Mouse (Mus musculus) embryonic fibroblast, embryonic 13.5 days (primary cell): ENCODE results near the gene Stradb. TPM values are rescaled to one million over a fixed set of nuclear protein-coding genes. Genes with fewer than 3 reads are reported as not detected.

Experiments
- H3K27ac ChIP-seq: 2 replicates; pipeline ENCODE4 v1.5.1; 2012; ENCODE audit warnings: low read length, control low read depth, inconsistent platforms; ENCODE audit not compliant: insufficient read depth
- H3K4me1 ChIP-seq: 2 replicates; pipeline ENCODE4 v1.6.1; 2011; ENCODE audit warnings: low read length; ENCODE audit not compliant: control insufficient read depth, insufficient read depth
- H3K4me3 ChIP-seq: 2 replicates; pipeline ENCODE4 v1.5.1; 2011; ENCODE audit warnings: mild to moderate bottlenecking, control low read depth, low read length; ENCODE audit not compliant: insufficient read depth
- CTCF ChIP-seq: IDR thresholded peaks from 2 replicates; pipeline ENCODE4 v1.5.1; 2011; ENCODE audit warnings: mild to moderate bottlenecking, control low read depth, low read length, moderate library complexity, borderline replicate concordance; ENCODE audit not compliant: insufficient read depth
- POLR2A ChIP-seq: IDR thresholded peaks from 2 replicates; pipeline ENCODE4 v1.6.1; 2011; ENCODE audit warnings: low read depth, mild to moderate bottlenecking, control low read depth, low read length, moderate library complexity
- polyA plus RNA-seq: library from polyadenylated mRNA; stranded (reverse); fragments of >200 nt; gene quantifications from 2 replicates; pipeline ENCODE4 v1.2.4, GENCODE M21; 2011; ENCODE audit warnings: low read depth; ENCODE audit not compliant: missing spikeins, insufficient read length

Gene Stradb
- polyA plus RNA-seq, 1 experiment: 16.8 TPM

GRCm38 (mm10) chr1:58961152-58961893 lies 12.0 kb upstream of the Stradb start:
- TF ChIP-seq POLR2A (no peak), CTCF (no peak)
- Histone ChIP-seq H3K4me1 (peaks cover 13% of the 10 kb centered on the region), H3K27ac (no peak overlapping the region), H3K4me3 (no peak overlapping the region)

- H3K27ac ChIP-seq: no peak overlapping the region
These were observed 10.9 kb upstream of the Stradb start for GRCm38 (mm10) chr1:58962418-58962817.

GRCm38 (mm10) chr1:58962865-58963264 lies 10.5 kb upstream of the Stradb start:
- Histone ChIP-seq H3K4me3 (no peak overlapping the region), H3K27ac (no peak overlapping the region), H3K4me1 (peaks cover 13% of the 10 kb centered on the region)
- no peak for TF ChIP-seq POLR2A
- TF ChIP-seq CTCF: no peak

More at GRCm38 (mm10) chr1:58962418-58962817, 10.9 kb upstream of the Stradb start:
- H3K4me1 ChIP-seq: peaks cover 13% of the 10 kb centered on the region
- TF ChIP-seq POLR2A (no peak), CTCF (no peak)
- no peak overlapping the region for H3K4me3 ChIP-seq

GRCm38 (mm10) chr1:58967534-58967933 lies 5.8 kb upstream of the Stradb start:
- peaks cover 7% of the 10 kb centered on the region for H3K4me1 ChIP-seq
- H3K4me3 ChIP-seq: no peak overlapping the region
- no peak overlapping the region for H3K27ac ChIP-seq
- TF ChIP-seq POLR2A: no peak
- TF ChIP-seq CTCF: no peak

GRCm38 (mm10) chr1:58970054-58970453 lies 3.3 kb upstream of the Stradb start:
- peaks cover 6% of the 10 kb centered on the region; the same call in 1 of the 2 replicates for H3K4me1 ChIP-seq
- no peak overlapping the region for H3K27ac ChIP-seq
- H3K4me3 ChIP-seq: no peak overlapping the region
- TF ChIP-seq CTCF: no peak

- TF ChIP-seq CTCF (no peak), POLR2A (no peak)
- peaks cover 6% of the 10 kb centered on the region; the same call in 1 of the 2 replicates for H3K4me1 ChIP-seq
- no peak overlapping the region for H3K27ac ChIP-seq
- no peak overlapping the region for H3K4me3 ChIP-seq
These were observed 2.2 kb upstream of the Stradb start for GRCm38 (mm10) chr1:58971097-58971496.

- H3K4me3 ChIP-seq: peak overlapping the region; percentile 90
- no peak for TF ChIP-seq CTCF
- no peak for TF ChIP-seq POLR2A
- H3K4me1 ChIP-seq: peaks cover 6% of the 10 kb centered on the region; the same call in 1 of the 2 replicates
- H3K27ac ChIP-seq: peak overlapping the region; percentile 30; the same call in 1 of the 2 replicates
These were observed 414 bp upstream of the Stradb start for GRCm38 (mm10) chr1:58972851-58973365.

- TF ChIP-seq POLR2A: no peak
- TF ChIP-seq CTCF: no peak
- H3K4me3 ChIP-seq: no peak overlapping the region
These were observed 9.0 kb downstream of the Stradb start for GRCm38 (mm10) chr1:58982276-58982675.

GRCm38 (mm10) chr1:58984586-58984985 lies 11.3 kb downstream of the Stradb start:
- H3K27ac ChIP-seq: no peak overlapping the region
- TF ChIP-seq POLR2A (no peak), CTCF (no peak)
- H3K4me3 ChIP-seq: no peak overlapping the region
- no peaks in the 10 kb centered on the region for H3K4me1 ChIP-seq

More at GRCm38 (mm10) chr1:58982276-58982675, 9.0 kb downstream of the Stradb start:
- Histone ChIP-seq H3K4me1 (no peaks in the 10 kb centered on the region), H3K27ac (no peak overlapping the region)

GRCm38 (mm10) chr1:58993144-58993543 lies 19.8 kb downstream of the Stradb start:
- Histone ChIP-seq H3K27ac (no peak overlapping the region), H3K4me3 (no peak overlapping the region), H3K4me1 (no peaks in the 10 kb centered on the region)
- no peak for TF ChIP-seq CTCF
- TF ChIP-seq POLR2A: no peak
